Mouse (Mus musculus) heart, postnatal 10 days (tissue): Measurements from ENCODE around the gene Lmbr1. TPM values are rescaled to one million over a fixed set of nuclear protein-coding genes. Genes with fewer than 3 reads are reported as not detected.

Experiments used
- DNase-seq, 2 experiments: peaks; one replicate each; pipeline ENCODE4 v3.0.0; 2021
- intact Hi-C: fragments of 180-260 bp; cut with DNase I; formaldehyde crosslinking; loops from one replicate; pipeline ENCODE4 v1.15.1; 2025
- total RNA-seq, 2 experiments: library from RNA; stranded (reverse); gene quantifications; 2 replicates each; pipeline ENCODE4 v1.2.3; 2021

The Lmbr1 gene
- total RNA-seq, 2 experiments from 2014 or later: 18.2 to 19.5 TPM

- intact Hi-C loops: loop anchor here (10.0 kb wide), 1 partner anchor 239 kb away; no protein-coding TSS in a partner anchor
- no peak for DNase-seq
Measured at GRCm38 (mm10) chr5:29273426-29273825, 104.8 kb downstream of the Lmbr1 start.

GRCm38 (mm10) chr5:29270879-29271278, 107.3 kb downstream of the Lmbr1 start:
- DNase-seq: no peak
- intact Hi-C loops: loop anchor here (10.0 kb wide), 1 partner anchor 236 kb away; no protein-coding TSS in a partner anchor

- intact Hi-C loops: no loop called here
- DNase-seq: no peak
Measured at GRCm38 (mm10) chr5:29253876-29254275, 124.3 kb downstream of the Lmbr1 start.

GRCm38 (mm10) chr5:29251496-29251873, 126.7 kb downstream of the Lmbr1 start:
- no peak for DNase-seq
- intact Hi-C loops: no loop called here

- intact Hi-C loops: no loop called here
- DNase-seq: no peak
Measured at GRCm38 (mm10) chr5:29250795-29251495, 127.2 kb downstream of the Lmbr1 start.

GRCm38 (mm10) chr5:29244769-29245168, 133.4 kb downstream of the Lmbr1 start:
- intact Hi-C loops: no loop called here
- DNase-seq: no peak

- DNase-seq: no peak
- intact Hi-C loops: no loop called here
Measured at GRCm38 (mm10) chr5:29238379-29238778, 139.8 kb downstream of the Lmbr1 start.

GRCm38 (mm10) chr5:29230481-29230880, 147.7 kb downstream of the Lmbr1 start:
- DNase-seq: no peak
- intact Hi-C loops: no loop called here

GRCm38 (mm10) chr5:29224089-29224488, 154.1 kb downstream of the Lmbr1 start:
- no peak for DNase-seq
- intact Hi-C loops: no loop called here

GRCm38 (mm10) chr5:29217997-29218396, 160.2 kb downstream of the Lmbr1 start:
- intact Hi-C loops: no loop called here
- no peak for DNase-seq

- no peak for DNase-seq
- intact Hi-C loops: no loop called here
Measured at GRCm38 (mm10) chr5:29211980-29212555, 166.1 kb downstream of the Lmbr1 start.

GRCm38 (mm10) chr5:29205690-29206089, 172.5 kb downstream of the Lmbr1 start:
- intact Hi-C loops: no loop called here

GRCm38 (mm10) chr5:29199868-29200267, 178.3 kb downstream of the Lmbr1 start:
- DNase-seq: no peak
- intact Hi-C loops: no loop called here

More at GRCm38 (mm10) chr5:29205690-29206089, 172.5 kb downstream of the Lmbr1 start:
- no peak for DNase-seq

- intact Hi-C loops: no loop called here
- no peak for DNase-seq
Measured at GRCm38 (mm10) chr5:29198960-29199488, 179.2 kb downstream of the Lmbr1 start.

GRCm38 (mm10) chr5:29197187-29197586, 181.0 kb downstream of the Lmbr1 start:
- intact Hi-C loops: no loop called here
- no peak for DNase-seq

- intact Hi-C loops: no loop called here
- no peak for DNase-seq
Measured at GRCm38 (mm10) chr5:29196264-29196658, 181.9 kb downstream of the Lmbr1 start.

- intact Hi-C loops: no loop called here
- peak; percentile 74 to 76 for DNase-seq
Measured at GRCm38 (mm10) chr5:29195570-29196263, 182.5 kb downstream of the Lmbr1 start, which contains the start of gene Rnf32. Rnf32 (plus strand) TSS chr5:29195992.

GRCm38 (mm10) chr5:29195231-29195569, 183.0 kb downstream of the Lmbr1 start:
- no peak for DNase-seq
- intact Hi-C loops: no loop called here

- DNase-seq: no peak
- intact Hi-C loops: no loop called here
Measured at GRCm38 (mm10) chr5:29186798-29187197, 191.4 kb downstream of the Lmbr1 start.
